Mouse (Mus musculus): Measurements from ENCODE around the gene Ankrd33. TPM values are rescaled to one million over a fixed set of nuclear protein-coding genes. Genes with fewer than 3 reads are reported as not detected.

The Ankrd33 gene
- polyA plus RNA-seq, 1 experiment from 2014 or later, result not detected

DNA sequence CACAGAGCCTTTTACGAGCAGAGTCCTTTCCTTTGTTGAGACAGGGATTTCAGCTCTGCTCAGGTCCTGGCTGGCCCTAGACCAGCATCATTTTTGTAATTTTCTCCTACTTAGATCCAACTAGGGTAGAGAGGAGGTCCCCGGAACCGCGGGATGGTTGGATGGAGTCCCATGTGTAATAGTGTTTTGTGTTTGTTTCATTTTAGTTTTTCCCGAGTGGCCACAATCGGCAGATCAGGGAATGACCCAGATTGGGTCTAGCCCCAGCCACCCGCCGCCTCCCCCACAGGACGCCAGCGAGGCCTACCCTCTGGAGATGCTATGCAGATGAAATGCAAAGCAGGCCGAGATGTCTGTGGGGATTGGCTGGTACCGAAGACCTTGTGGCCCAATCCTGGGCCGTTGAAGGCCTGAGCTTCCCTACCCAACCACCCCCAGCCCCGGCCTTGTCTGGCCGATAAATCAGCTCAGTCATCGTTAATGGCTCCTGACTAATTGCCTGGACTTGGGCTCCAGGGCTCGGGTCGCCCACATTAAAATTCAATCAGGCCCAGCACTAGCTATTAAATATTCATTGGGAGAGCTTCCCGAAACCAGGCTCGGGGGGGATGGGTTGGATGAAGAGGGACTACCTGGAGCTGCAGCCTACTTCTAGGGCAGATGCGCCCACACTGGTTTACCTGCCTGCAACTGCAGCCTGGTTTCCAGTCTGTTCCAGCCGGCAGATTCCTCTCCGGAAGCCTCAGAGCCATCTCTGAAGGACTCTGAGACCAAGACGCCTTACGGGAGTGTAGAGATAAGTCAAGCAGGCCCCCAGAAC is 22.5 kb upstream of the Ankrd33 start:
- TF ChIP-seq CTCF (IDR thresholded peaks at IDR 0.05; ENCODE audit: low read depth), result no peak
- ATAC-seq (replicated peaks; ENCODE audit: low FRiP score, low read depth) (peak; percentile 90), DNase-seq (ENCODE audit: low spot score) (peak; percentile 88)
- Histone ChIP-seq H3K4me3 (replicated peaks; ENCODE audit: low read depth, low read length) (no peak overlapping the region), H3K4me2 (ENCODE audit: low read length) (peak overlapping the region; percentile 42), H3K9ac (ENCODE audit: low read depth, low read length) (no peak overlapping the region), H3K9me3 (replicated peaks; ENCODE audit: low read length) (no peaks in the 10 kb centered on the region), H3K27me3 (ENCODE audit: insufficient read depth, low read length) (no peaks in the 10 kb centered on the region), H3K36me3 (ENCODE audit: insufficient read depth, low read length) (no peaks in the 10 kb centered on the region), H3K27ac (peak overlapping the region; percentile 71), H3K4me1 (replicated peaks; ENCODE audit: insufficient read depth, low read length) (peaks cover 28% of the 10 kb centered on the region)
- WGBS, result 15% methylated on average over 25 of the region's 25 CpGs

GRCm38 (mm10) chr15:101093988-101094387 is 21.6 kb upstream of the Ankrd33 start:
- Histone ChIP-seq H3K36me3 (ENCODE audit: insufficient read depth, low read length) (no peaks in the 10 kb centered on the region), H3K4me2 (ENCODE audit: low read length) (no peak overlapping the region), H3K9ac (ENCODE audit: low read depth, low read length) (no peak overlapping the region), H3K9me3 (replicated peaks; ENCODE audit: low read length) (no peaks in the 10 kb centered on the region), H3K4me3 (replicated peaks; ENCODE audit: low read depth, low read length) (no peak overlapping the region), H3K27ac (no peak overlapping the region), H3K4me1 (replicated peaks; ENCODE audit: insufficient read depth, low read length) (peaks cover 32% of the 10 kb centered on the region), H3K27me3 (ENCODE audit: insufficient read depth, low read length) (no peaks in the 10 kb centered on the region)
- no peak for ATAC-seq (replicated peaks; ENCODE audit: low FRiP score, low read depth)
- TF ChIP-seq CTCF (IDR thresholded peaks at IDR 0.05; ENCODE audit: low read depth), result no peak
- DNase-seq (ENCODE audit: low spot score), result no peak
- 30% methylated on average over 6 of the region's 6 CpGs for WGBS

DNA sequence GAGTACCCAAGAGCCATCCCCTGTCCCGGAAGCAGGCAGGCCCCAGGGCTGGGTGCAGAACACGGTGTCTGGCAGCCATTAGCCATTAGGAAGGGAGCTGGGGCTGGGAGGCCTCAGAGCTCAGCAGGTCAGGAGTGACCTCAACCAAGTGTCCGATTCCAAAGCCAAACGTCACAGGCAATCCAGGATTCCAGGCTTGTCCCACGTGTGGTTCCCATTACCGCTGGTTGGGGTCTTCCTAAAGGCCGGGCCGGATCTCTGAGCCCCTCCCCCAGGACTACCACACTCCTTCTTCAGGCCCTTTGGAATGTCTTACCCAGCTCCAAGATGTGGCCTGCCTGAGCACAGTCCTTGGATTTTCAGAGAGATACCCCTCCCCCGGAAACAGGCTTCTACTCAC is 20.6 kb upstream of the Ankrd33 start:
- no peak overlapping the region for H3K4me2 ChIP-seq (ENCODE audit: low read length)
- 0 out of 2 replicates have a peak overlapping the region, but pooled peaks have one; percentile 2 for H3K27ac ChIP-seq
- ATAC-seq (replicated peaks; ENCODE audit: low FRiP score, low read depth) (no peak), DNase-seq (ENCODE audit: low spot score) (no peak)
- H3K4me1 ChIP-seq (replicated peaks; ENCODE audit: insufficient read depth, low read length), result peaks cover 32% of the 10 kb centered on the region
- H3K36me3 ChIP-seq (ENCODE audit: insufficient read depth, low read length), result no peaks in the 10 kb centered on the region
- no peak overlapping the region for H3K9ac ChIP-seq (ENCODE audit: low read depth, low read length)
- WGBS, result 41% methylated on average over 9 of the region's 9 CpGs
- no peaks in the 10 kb centered on the region for H3K9me3 ChIP-seq (replicated peaks; ENCODE audit: low read length)
- H3K4me3 ChIP-seq (replicated peaks; ENCODE audit: low read depth, low read length), result no peak overlapping the region
- no peak for TF ChIP-seq CTCF (IDR thresholded peaks at IDR 0.05; ENCODE audit: low read depth)
- H3K27me3 ChIP-seq (ENCODE audit: insufficient read depth, low read length), result no peaks in the 10 kb centered on the region

DNA sequence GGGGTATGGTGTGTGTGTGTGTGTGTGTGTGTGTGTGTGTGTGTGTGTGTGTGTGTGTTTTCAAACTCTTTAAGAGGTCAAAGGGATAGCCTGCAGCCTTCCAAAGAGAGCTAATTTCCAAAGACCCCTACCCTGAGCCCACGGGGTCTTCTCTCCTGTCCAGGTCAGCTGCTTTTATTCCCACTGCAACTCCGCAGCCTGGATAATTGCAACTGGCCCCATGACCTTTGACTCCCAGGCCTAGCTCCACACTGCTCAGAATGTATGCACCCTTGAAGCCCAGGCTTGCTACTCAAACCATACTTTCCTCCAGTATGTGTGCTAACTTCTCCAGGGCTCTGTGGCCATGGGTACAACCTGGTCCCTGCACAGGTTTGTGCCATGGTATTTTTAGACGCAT is 20.2 kb upstream of the Ankrd33 start:
- H3K9ac ChIP-seq (ENCODE audit: low read depth, low read length), result no peak overlapping the region
- no peak overlapping the region for H3K27ac ChIP-seq
- ATAC-seq (replicated peaks; ENCODE audit: low FRiP score, low read depth) (no peak), DNase-seq (ENCODE audit: low spot score) (no peak)
- peaks cover 32% of the 10 kb centered on the region for H3K4me1 ChIP-seq (replicated peaks; ENCODE audit: insufficient read depth, low read length)
- TF ChIP-seq CTCF (IDR thresholded peaks at IDR 0.05; ENCODE audit: low read depth), result no peak
- no peak overlapping the region for H3K4me3 ChIP-seq (replicated peaks; ENCODE audit: low read depth, low read length)
- H3K4me2 ChIP-seq (ENCODE audit: low read length), result no peak overlapping the region
- no peaks in the 10 kb centered on the region for H3K27me3 ChIP-seq (ENCODE audit: insufficient read depth, low read length)
- WGBS, result 62% methylated on average over 3 of the region's 3 CpGs
- H3K9me3 ChIP-seq (replicated peaks; ENCODE audit: low read length), result no peaks in the 10 kb centered on the region
- no peaks in the 10 kb centered on the region for H3K36me3 ChIP-seq (ENCODE audit: insufficient read depth, low read length)

GRCm38 (mm10) chr15:101097985-101098651 is 17.4 kb upstream of the Ankrd33 start:
- Histone ChIP-seq H3K9me3 (replicated peaks; ENCODE audit: low read length) (no peaks in the 10 kb centered on the region), H3K27me3 (ENCODE audit: insufficient read depth, low read length) (no peaks in the 10 kb centered on the region), H3K27ac (peak overlapping the region; percentile 25; the same call in 1 of the 2 replicates), H3K4me2 (ENCODE audit: low read length) (peak overlapping the region; percentile 41), H3K4me1 (replicated peaks; ENCODE audit: insufficient read depth, low read length) (peaks cover 22% of the 10 kb centered on the region), H3K9ac (ENCODE audit: low read depth, low read length) (peak overlapping the region; percentile 47; the same call in 1 of the 2 replicates), H3K4me3 (replicated peaks; ENCODE audit: low read depth, low read length) (no peak overlapping the region), H3K36me3 (ENCODE audit: insufficient read depth, low read length) (no peaks in the 10 kb centered on the region)
- WGBS, result 8% methylated on average over 28 of the region's 28 CpGs
- peak; percentile 80 for DNase-seq (ENCODE audit: low spot score)
- no peak for TF ChIP-seq CTCF (IDR thresholded peaks at IDR 0.05; ENCODE audit: low read depth)
- peak; percentile 35 for ATAC-seq (replicated peaks; ENCODE audit: low FRiP score, low read depth)

DNA sequence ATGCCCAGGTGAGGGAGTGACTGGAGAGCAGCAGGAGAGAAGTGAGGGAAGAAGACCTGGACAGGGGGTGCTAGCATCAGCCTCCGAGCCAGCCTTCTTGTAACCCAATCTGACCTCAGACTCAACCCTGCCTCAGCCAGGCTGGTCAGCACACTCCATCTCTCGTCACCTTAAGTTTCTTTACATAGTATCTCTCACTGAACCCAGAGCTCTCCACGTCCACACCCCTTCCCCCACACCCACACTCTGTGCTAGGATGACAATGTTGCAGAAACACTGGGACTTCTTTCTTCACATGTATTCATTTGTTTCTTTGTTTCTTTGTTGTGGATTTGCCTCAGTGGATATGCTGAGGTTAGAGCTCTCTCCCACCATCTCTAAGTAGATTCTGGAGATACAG is 14.6 kb upstream of the Ankrd33 start:
- ATAC-seq (replicated peaks; ENCODE audit: low FRiP score, low read depth) (no peak), DNase-seq (ENCODE audit: low spot score) (no peak)
- WGBS, result 87% methylated on average over 3 of the region's 3 CpGs

More for the DNA sequence above, 14.6 kb upstream of the Ankrd33 start:
- Histone ChIP-seq H3K27ac (no peak overlapping the region), H3K36me3 (ENCODE audit: insufficient read depth, low read length) (no peaks in the 10 kb centered on the region), H3K27me3 (ENCODE audit: insufficient read depth, low read length) (no peaks in the 10 kb centered on the region), H3K4me2 (ENCODE audit: low read length) (no peak overlapping the region), H3K9me3 (replicated peaks; ENCODE audit: low read length) (no peaks in the 10 kb centered on the region), H3K4me3 (replicated peaks; ENCODE audit: low read depth, low read length) (no peak overlapping the region), H3K4me1 (replicated peaks; ENCODE audit: insufficient read depth, low read length) (peaks cover 10% of the 10 kb centered on the region), H3K9ac (ENCODE audit: low read depth, low read length) (no peak overlapping the region)
- TF ChIP-seq CTCF (IDR thresholded peaks at IDR 0.05; ENCODE audit: low read depth), result no peak

All from kidney, postnatal 0 days (tissue).